Mouse (Mus musculus): Measurements from ENCODE around the gene En2.

En2 gene

DNA sequence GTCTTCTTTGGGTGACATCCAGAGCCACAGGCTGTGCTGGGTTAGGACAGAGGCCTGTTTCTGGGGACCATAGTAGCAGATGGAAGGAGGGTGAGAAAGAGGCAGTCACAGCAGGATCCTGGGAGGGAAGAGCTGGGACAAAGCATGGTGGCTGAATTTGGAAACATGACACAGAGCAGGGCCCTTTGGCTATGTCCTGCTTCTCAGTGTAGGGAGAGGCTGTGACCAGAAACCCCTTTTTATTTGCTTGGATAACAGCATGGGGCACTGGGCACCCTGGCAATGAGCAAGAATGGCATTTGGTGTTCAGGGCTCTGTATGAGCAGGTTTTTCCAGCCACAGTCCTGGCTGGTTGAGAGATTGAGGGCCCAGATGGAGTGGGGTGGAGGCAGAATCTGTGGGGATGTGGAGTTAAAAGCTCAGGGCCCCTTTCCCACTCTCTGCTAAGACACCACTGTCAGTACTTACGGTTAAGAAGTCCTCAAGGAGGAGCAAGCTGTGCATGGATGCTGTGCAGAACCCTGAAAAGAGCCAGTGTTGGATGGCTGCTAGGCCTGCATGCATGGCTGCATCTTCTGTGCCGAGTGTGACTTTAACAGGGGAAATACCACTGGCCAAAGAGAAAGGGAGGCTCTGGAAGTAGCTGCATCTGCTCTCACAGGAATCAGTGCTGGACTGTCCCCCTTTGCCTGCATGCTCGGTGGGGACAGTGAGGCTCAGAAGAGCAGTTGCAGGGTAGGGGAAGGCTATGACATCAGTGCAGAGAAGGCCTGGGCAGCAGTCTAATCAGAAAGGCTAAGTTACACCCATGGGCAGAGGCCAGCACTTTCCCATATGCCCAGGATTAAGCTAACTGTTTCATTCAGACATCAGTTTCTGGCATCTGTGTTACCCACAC lies 26.0 kb downstream of the En2 start:
- no peak for DNase-seq

- no peak for DNase-seq
Observed at GRCm38 (mm10) chr5:28192099-28192454, 26.6 kb downstream of the En2 start.

GRCm38 (mm10) chr5:28195473-28195872 lies 30.0 kb downstream of the En2 start:
- DNase-seq: no peak

DNA sequence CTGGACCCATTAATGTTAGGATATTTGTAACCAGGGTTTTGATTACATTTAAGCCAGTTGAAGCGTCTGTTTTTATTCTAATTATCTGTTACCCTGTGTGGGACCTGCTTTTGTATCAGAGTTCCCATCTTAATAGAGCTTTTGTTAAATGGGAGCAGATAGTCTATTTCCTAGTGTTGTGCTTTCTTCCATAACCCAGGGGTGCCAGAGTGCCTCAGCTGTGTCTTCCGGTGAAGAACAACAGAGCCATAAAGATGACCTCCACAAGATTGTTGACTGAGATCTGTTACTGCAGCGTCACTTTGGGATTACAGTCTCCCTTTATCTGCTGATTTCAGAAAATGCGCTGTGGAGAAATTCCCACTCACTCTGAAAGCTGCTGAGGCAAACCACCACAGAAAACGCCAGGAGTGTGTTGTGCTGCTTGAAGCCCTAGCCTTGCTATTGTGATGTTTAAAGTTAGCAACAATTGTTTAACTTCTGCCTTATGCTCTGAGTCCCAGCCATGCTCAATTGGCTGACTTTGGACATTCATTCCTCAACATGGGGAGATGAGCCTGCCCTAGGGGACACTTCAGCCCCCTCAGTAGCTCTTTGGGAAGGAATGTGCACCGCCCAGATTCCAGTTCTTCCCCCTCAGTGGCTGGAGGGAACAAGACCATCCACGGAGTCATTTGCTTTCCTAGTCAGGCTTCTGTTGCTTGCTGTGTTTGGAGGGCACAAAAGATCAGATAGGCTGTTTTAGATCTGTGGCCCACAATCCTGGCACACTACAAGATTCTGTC lies 33.8 kb downstream of the En2 start:
- no peak for DNase-seq

- no peak for DNase-seq
Observed at GRCm38 (mm10) chr5:28203086-28203485, 37.6 kb downstream of the En2 start.

GRCm38 (mm10) chr5:28204678-28205077 lies 39.2 kb downstream of the En2 start:
- DNase-seq: no peak

GRCm38 (mm10) chr5:28206448-28206847 lies 41.0 kb downstream of the En2 start:
- no peak for DNase-seq

DNA sequence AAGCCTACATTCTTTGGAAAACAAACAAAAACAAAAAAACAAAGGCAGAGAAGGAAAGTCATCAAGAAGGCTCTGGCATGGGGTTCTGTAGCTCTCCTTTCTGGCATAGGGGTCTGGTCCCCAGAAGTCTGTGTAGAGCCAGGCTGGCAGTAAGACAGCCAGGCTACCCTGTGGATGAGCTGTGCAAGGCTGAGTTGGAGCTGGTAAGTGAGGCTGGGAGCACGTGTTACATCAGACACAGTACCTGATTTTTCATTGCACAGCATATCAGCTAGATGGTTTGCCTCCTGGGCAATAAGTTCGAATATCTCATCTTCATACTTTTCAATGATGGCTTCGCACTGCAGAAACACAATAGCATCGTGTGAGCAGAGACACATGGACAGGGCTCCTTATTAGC lies 41.5 kb downstream of the En2 start:
- no peak for DNase-seq

DNA sequence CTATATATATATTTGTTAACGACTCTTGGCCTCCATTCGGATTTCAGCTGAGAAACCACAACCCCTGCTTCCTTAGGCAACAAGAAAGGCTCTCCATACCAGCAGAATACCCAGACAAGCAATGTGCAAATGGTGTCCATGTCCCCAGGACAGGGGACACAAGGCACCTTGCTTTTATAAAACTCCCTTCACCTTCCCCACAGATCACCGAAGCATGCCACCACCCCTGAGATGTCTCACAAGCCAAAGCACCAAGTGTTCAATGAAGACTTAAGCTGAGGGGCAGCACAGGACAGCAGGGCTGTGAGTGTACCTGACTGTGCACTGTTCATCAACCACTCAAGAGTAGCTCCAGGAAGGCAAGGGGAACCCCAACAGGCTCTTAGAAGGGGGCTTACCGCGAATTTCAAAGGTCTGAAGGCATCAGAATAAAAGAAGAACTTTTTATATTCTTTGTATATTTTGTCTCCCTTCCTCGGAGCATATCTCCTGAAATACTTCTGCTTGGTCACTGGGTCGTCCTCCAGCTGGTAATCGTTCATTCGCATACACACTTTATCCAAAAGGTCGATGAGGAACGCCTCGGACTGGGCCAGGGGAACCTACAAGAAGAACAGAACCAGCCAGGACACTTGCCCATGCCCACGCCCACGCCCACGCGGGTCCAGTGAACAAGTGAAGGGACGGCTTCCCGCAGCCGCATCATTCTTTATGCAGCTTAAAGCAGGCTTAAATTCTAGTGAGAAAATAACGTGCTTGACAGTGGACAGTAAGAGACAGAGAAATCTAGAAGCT lies 43.4 kb downstream of the En2 start:
- DNase-seq: no peak

DNA sequence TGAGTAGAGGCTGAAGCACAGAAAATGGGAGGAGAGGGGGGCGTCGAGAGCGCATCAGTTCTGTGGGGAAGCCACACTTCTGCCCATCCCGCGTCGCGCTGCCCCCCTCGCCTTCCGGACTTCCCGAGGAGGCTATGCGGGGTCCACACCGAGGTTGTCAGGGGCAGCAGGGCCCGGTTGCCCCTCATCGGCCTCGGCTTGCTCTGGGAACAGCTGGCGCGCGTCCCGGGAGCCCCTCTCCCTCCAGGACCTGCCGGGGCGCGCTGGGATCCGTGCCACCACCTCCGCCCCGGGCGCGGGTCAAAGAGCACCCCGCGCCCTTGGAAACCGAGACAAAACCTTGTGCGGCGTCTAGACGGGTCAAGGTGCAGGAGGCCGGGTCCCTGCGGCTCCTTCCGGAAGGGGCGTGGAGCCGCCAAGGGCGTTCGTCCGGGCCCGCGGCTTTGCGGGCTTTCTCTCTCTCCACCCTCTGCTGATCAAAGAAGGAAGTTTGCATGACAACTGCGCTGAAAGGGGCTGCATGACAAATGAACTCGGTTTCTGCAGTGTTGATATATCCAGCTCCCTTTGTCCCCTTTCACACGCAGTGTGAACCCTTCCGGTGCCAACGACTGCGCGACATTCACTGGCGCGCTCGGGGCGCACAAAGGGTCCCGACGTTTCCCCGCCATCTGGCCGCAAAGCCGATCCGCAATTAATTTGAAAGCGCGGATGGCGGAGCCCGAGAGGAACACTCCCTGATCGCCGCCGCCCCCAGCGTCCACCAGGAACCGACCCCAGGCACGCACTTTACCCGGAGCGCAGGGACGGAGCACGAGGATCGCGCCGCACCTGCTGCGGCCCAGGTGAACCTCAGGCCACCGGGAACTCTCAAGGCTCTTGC lies 44.3 kb downstream of the En2 start:
- peak; percentile 7 for DNase-seq

- no peak for DNase-seq
Observed at GRCm38 (mm10) chr5:28210591-28211550, 45.4 kb downstream of the En2 start.

- no peak for DNase-seq
Observed at GRCm38 (mm10) chr5:28211651-28212310, 46.3 kb downstream of the En2 start.

- DNase-seq: no peak
Observed at GRCm38 (mm10) chr5:28213441-28213840, 47.9 kb downstream of the En2 start.

DNA sequence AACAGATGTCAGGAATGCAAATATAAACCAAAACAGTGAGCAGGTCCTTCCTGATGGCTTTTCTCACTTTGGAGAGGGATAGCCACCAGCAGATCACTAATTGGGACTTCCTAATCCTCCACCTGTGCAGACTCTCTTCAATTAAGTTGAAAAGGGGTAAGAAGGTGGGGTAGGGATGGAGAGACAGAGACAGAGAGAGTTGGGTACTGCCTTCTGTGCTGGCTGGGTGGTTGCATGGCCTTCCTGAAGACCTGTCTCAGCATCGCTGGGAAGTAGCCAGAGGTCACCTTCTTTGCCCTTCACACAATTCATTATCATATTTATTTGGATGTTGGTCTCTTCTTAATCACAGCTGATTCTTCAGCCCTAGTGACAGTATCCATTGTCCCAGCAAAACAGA lies 54.1 kb downstream of the En2 start:
- no peak for DNase-seq
